Mouse (Mus musculus) megakaryocyte, embryonic 14.5 days (primary cell): ENCODE results near the gene Epb41l2. TPM values are rescaled to one million over a fixed set of nuclear protein-coding genes. Genes with fewer than 3 reads are reported as not detected.

Experiments used
- H3K27me3 ChIP-seq: replicated peaks from 2 replicates; pipeline ENCODE3; 2012; ENCODE audit warnings: inconsistent platforms
- H3K36me3 ChIP-seq: replicated peaks from 2 replicates; pipeline ENCODE3; 2012; ENCODE audit warnings: low read length, inconsistent platforms, mixed read lengths
- H3K4me1 ChIP-seq: 2 replicates; pipeline ENCODE4 v1.6.1; 2012; ENCODE audit warnings: inconsistent platforms
- H3K4me3 ChIP-seq: replicated peaks from 2 replicates; pipeline ENCODE3; 2012; ENCODE audit warnings: moderate library complexity, mild to moderate bottlenecking, inconsistent platforms
- H3K9me3 ChIP-seq: 2 replicates; pipeline ENCODE4 v1.6.1; 2012; ENCODE audit warnings: inconsistent platforms
- FLI1 ChIP-seq: IDR thresholded peaks from 2 replicates; pipeline ENCODE4 v1.6.1; 2012; ENCODE audit warnings: low read length, inconsistent platforms, mixed read lengths
- GATA1 ChIP-seq: IDR thresholded peaks from 3 replicates; pipeline ENCODE4 v1.6.1; 2012; ENCODE audit warnings: mixed read lengths, low read length, inconsistent platforms, borderline replicate concordance
- polyA plus RNA-seq: library from polyadenylated mRNA; stranded (reverse); fragments of >175 nt; gene quantifications from 2 replicates; pipeline ENCODE4 v1.2.3, GENCODE M21; 2012; ENCODE audit warnings: low replicate concordance; ENCODE audit not compliant: insufficient read depth

Epb41l2 gene
- polyA plus RNA-seq, 1 experiment, result 33.7 TPM

DNA sequence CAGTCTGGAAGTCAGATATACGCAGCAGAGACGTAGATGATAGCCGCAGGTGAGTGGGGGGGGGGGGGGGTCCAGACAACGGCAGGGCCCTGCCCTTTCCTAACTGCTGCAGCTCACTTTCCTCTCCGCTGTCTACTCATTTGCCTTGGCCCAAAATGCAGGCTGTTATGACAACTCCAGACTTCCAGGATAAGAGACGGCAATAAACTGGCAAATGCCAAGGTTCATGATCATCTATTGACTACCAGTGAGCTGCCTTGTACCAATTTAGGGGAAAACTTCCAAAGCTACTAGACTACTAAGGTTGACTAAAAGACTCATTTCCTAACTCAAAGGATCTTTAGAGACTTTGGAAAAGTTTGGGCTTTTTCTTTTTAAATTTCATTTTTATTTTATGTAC, 177.0 kb downstream of the Epb41l2 start:
- TF ChIP-seq FLI1 (no peak), GATA1 (no peak)
- no peaks in the 10 kb centered on the region for H3K9me3 ChIP-seq
- H3K36me3 ChIP-seq, result no peaks in the 10 kb centered on the region
- H3K4me1 ChIP-seq, result no peaks in the 10 kb centered on the region
- peaks cover 2% of the 10 kb centered on the region for H3K27me3 ChIP-seq
- no peak overlapping the region for H3K4me3 ChIP-seq

DNA sequence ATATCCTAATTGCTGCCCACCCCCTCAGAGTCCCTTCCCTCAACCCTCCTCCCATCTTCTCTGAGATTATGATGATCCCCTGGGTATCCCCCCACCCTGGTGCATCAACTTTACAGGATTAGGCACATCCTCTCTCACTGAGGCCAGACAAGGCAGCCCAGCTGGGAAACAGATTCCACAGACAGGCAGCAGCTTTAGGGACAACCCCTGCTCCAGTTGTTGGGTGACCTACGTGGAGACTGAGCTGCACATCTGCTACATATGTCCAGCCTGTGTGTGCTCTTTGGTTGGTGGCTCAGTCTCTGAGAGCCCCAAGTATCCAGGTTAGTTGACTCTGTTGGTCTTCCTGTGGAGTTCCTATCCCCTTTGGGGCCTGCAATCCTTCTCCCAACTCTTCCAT, 179.1 kb downstream of the Epb41l2 start:
- no peaks in the 10 kb centered on the region for H3K36me3 ChIP-seq
- H3K4me1 ChIP-seq, result no peaks in the 10 kb centered on the region
- H3K27me3 ChIP-seq, result no peaks in the 10 kb centered on the region
- TF ChIP-seq FLI1, result no peak
- no peak for TF ChIP-seq GATA1
- H3K4me3 ChIP-seq, result no peak overlapping the region
- H3K9me3 ChIP-seq, result no peaks in the 10 kb centered on the region

DNA sequence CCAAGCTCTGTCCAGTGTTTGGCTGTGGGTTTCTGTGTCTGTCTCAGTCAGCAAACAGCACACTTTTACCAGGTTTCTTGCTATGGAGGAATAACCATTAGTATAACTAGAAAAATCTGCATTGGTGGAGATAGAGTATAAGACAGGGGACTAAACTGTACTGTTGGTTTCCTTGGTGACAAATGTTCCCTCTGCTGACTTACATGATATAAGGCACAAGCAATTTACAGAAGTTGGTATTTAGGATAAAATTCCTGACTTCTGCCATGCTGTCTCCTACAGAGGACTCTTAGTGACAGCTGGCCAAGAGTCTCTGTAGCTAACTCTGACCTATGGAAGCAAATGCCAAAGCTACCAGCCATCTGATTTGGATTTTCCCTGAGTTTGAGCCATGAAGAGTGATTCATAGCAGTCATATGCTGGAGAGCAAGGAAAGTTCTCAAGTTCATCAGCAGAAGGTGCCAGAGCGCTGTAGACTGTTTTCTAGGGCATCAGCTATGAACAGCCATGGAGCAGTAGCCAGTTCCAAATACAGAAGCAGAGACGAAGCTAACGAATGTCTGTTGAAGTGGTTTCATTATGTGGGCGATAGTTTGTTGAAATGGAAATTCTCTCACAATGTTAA, 179.7 kb downstream of the Epb41l2 start:
- Histone ChIP-seq H3K4me3 (no peak overlapping the region), H3K4me1 (no peaks in the 10 kb centered on the region), H3K9me3 (no peaks in the 10 kb centered on the region), H3K36me3 (no peaks in the 10 kb centered on the region), H3K27me3 (no peaks in the 10 kb centered on the region)
- no peak for TF ChIP-seq FLI1
- no peak for TF ChIP-seq GATA1

DNA sequence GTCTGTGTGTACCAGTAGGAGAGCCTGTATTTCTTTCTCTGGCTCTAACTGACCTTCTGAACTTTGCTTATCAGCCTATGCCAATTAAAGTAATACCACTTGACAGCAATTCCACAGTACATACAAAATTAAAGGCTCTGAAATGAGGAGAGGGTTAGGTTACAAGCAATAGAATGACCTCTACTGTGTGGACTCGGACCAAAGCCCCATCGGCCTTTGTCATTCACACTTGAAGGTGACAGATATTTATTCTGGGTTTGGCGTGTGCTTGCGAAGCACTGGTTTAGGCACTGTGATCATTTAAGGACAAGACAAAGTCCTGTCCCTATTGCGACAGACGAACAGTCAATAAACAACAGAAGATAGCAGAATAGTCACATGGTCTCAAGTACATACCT, 180.2 kb downstream of the Epb41l2 start:
- Histone ChIP-seq H3K4me1 (no peaks in the 10 kb centered on the region), H3K4me3 (no peak overlapping the region), H3K27me3 (no peaks in the 10 kb centered on the region), H3K36me3 (no peaks in the 10 kb centered on the region), H3K9me3 (no peaks in the 10 kb centered on the region)
- TF ChIP-seq GATA1 (no peak), FLI1 (no peak)

DNA sequence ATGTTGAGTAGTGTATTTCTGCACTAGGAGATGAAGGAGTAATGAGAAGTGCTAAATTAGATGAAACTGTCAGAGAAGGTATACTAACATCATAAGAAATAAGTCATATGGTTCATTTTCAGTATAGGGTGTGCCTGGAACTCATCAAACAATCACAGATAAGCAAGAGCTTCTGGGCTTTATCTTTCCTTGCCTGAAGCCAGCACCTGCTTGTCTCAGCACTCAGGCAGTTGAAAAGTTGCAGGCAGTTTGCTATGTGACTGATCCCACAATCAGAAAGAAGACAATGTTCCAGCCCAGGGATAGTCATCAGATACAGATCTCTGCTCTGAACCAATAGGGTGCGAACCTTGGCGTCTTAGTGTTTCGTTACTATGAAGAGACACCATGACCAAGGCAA, 181.5 kb downstream of the Epb41l2 start:
- TF ChIP-seq GATA1 (no peak), FLI1 (no peak)
- Histone ChIP-seq H3K4me1 (no peaks in the 10 kb centered on the region), H3K27me3 (no peaks in the 10 kb centered on the region), H3K4me3 (no peak overlapping the region), H3K36me3 (no peaks in the 10 kb centered on the region), H3K9me3 (no peaks in the 10 kb centered on the region)

DNA sequence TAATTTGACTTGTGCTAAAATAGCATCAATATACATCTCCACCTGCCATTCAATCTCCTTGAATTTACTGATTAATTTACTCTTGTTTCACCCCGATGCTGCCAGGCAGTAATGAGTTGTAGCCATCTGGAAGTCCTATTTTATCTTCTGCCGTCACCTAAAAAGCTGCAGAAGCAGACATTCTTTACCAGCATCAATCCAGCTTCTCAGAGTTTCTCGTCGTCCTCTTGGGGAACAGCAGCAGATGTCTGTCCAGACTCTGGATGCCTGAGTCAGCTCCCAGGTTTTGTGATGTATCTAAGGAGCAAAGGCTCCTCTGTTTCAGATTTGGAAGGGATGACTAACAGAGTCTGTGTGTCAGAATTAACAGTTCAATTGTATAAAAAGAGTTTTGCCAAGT, 193.3 kb downstream of the Epb41l2 start:
- H3K4me1 ChIP-seq, result no peaks in the 10 kb centered on the region
- H3K36me3 ChIP-seq, result no peaks in the 10 kb centered on the region
- no peak for TF ChIP-seq GATA1
- TF ChIP-seq FLI1, result no peak
- H3K9me3 ChIP-seq, result no peaks in the 10 kb centered on the region
- no peaks in the 10 kb centered on the region for H3K27me3 ChIP-seq
- no peak overlapping the region for H3K4me3 ChIP-seq

DNA sequence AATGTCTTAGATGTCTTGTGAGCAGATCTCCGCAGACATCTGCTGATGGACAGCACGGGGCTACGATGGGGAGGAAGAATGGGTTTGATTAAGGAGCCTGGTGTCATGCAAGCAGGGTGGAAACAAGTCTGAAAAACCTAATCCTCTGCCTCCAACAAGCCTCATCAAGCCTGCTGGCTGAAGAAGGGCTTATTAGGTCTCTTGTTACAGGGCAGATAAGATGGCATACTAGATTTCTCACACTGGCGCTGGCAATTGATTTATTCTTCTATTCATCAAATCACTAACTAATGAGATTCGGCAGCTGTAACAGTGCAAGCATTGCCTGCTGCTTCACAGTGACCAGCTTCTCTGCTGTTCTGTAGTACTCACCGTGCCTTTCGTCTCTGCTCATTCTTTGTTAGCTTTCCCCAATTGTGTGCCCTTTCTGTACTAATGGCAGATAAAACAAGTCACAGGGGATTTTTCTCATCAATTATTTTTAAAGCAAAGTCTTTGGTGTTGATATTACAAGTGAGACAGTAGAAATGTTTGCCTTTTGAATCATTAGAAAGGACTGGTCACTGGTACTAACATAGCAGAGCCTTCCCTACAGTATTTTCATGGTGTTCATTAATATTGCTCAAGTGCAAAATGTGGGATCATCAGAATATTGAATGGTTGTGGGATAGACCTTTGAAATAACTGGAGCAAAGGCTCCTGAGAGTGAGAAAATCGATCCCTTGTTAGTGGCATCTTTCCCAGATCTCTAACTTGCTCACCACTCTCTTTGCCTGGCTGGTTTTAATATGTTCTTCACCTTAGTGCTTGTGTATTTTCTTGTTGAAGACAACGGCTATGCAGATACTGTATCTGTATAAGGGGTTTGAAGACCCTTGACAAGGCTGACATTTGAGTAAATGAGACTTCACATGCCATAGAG, 212.0 kb downstream of the Epb41l2 start:
- Histone ChIP-seq H3K9me3 (peaks cover 5% of the 10 kb centered on the region; the same call in 1 of the 2 replicates), H3K36me3 (no peaks in the 10 kb centered on the region)
- TF ChIP-seq FLI1 (no peak), GATA1 (no peak)

More for the DNA sequence above, 212.0 kb downstream of the Epb41l2 start:
- H3K4me1 ChIP-seq, result no peaks in the 10 kb centered on the region
- no peaks in the 10 kb centered on the region for H3K27me3 ChIP-seq
- no peak overlapping the region for H3K4me3 ChIP-seq

Other genes starting within 250 kb of the Epb41l2 start
- gene Akap7, start 51.9 kb upstream of the Epb41l2 start, polyA plus RNA-seq, result 10.6 and 14.7 TPM in 2 replicates
- not detected in 2 replicates for gene Smlr1, start 176.5 kb downstream of the Epb41l2 start, polyA plus RNA-seq